Mouse (Mus musculus) limb, embryonic 13.5 days (tissue): ENCODE data around the gene Hist1h3e. TPM values are rescaled to one million over a fixed set of nuclear protein-coding genes. Genes with fewer than 3 reads are reported as not detected.
"Not testable (repeated sequence)": the region's sequence is repeated elsewhere in the genome, so short reads cannot be mapped to it uniquely, and the experiment has no call there.

Experiments used
- ATAC-seq: fragments of 200-750 bp; cut with Nextera tagmentation; 2 replicates; pipeline ENCODE4 v1.8.0; 2017; ENCODE audit warnings: low read depth, moderate number of reproducible peaks, moderate TSS enrichment; ENCODE audit not compliant: low FRiP score
- H3K27ac ChIP-seq: fragments of 300-500 bp; sonication (generic); 2 replicates; pipeline ENCODE4 v1.5.1; 2015; ENCODE audit warnings: inconsistent platforms, mild to moderate bottlenecking, moderate library complexity
- H3K27me3 ChIP-seq: fragments of 300-500 bp; sonication (generic); 2 replicates; pipeline ENCODE4 v1.6.1; 2015; ENCODE audit warnings: mild to moderate bottlenecking, inconsistent platforms
- H3K36me3 ChIP-seq: fragments of 300-500 bp; sonication (generic); 2 replicates; pipeline ENCODE4 v1.6.1; 2015; ENCODE audit warnings: inconsistent platforms, mild to moderate bottlenecking, moderate library complexity
- H3K4me1 ChIP-seq: fragments of 300-500 bp; sonication (generic); 2 replicates; pipeline ENCODE4 v1.6.1; 2015; ENCODE audit warnings: inconsistent platforms
- H3K4me2 ChIP-seq: fragments of 300-500 bp; sonication (generic); replicated peaks from 2 replicates; pipeline ENCODE4 v1.6.1; 2015; ENCODE audit warnings: inconsistent platforms, mild to moderate bottlenecking, moderate library complexity
- H3K4me3 ChIP-seq: fragments of 300-500 bp; sonication (generic); 2 replicates; pipeline ENCODE4 v1.5.1; 2015; ENCODE audit warnings: moderate library complexity, mild to moderate bottlenecking, inconsistent platforms
- H3K9ac ChIP-seq: fragments of 300-500 bp; sonication (generic); 2 replicates; pipeline ENCODE4 v1.6.1; 2015; ENCODE audit warnings: mild to moderate bottlenecking, inconsistent platforms
- H3K9me3 ChIP-seq: fragments of 300-500 bp; sonication (generic); 2 replicates; pipeline ENCODE4 v1.6.1; 2016; ENCODE audit warnings: inconsistent platforms
- WGBS: fragments of 180-500 bp; shearing (Covaris S2); methylation state at CpG from one replicate; pipeline ENCODE4 v1.1.7; 2015; 5-methylcytosine and 5-hydroxymethylcytosine counted together
- polyA plus RNA-seq: library from polyadenylated mRNA; unstranded; fragments of >200 nt; fragmentation: Nextera tagmentation; extraction: Ambion mirVana; gene quantifications from 2 replicates; pipeline ENCODE4 v1.2.1, GENCODE M21; 2015

Gene Hist1h3e
- polyA plus RNA-seq, 1 experiment from 2014 or later, result 8.2 TPM

DNA sequence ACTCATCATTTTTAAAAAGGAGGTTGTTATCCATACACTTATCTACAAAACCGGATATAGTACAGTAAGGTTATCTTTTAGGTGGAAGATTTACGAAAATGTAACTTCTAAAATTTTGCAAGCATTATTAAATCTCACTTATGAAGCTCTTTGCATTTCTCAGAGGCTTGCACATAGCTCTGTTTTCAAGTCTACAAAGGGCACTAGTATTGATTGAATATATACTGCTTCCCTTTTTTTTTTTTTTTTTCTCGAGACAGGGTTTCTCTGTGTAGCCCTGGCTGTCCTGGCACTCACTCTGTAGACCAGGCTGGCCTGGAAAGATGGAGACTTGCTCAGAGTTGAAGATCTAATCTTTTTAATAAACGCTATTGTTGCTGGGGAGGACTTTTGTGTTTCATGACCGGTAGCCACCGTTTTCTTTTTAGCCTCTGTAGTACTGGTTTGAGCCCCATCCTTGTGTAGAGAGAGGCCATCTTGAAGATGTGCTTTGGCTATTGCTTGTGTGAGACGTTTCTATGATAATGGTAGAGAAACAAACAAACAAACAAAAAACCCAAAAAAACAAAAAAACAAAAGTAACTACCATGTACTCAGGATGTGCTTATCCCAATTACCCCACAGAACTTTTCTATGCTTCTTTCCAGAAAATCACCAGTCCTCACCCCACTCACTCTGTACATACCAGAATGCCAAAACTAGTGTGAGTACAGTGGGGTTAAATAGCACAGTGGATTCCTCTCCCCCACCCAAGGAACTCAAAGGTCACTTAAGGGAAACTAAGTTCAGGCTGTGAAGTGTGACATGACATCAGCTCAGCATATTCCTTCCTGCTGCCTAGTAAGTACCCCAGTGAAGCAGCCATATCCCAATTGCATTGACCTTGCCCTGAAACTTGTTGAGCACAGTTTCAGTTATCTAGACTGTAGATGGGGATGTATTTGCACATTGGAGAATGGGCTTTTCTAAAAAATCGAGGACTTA is 9.9 kb downstream of the Hist1h3e start:
- no peak for ATAC-seq
- H3K4me1 ChIP-seq, result peaks cover 19% of the 10 kb centered on the region
- WGBS, result 60% methylated on average over 8 of the region's 8 CpGs
- no peaks in the 10 kb centered on the region for H3K9me3 ChIP-seq
- H3K27me3 ChIP-seq, result no peaks in the 10 kb centered on the region
- peak overlapping the region; percentile 68 for H3K4me2 ChIP-seq
- peak overlapping the region; percentile 94 for H3K27ac ChIP-seq
- 0 out of 2 replicates have a peak overlapping the region, but pooled peaks have one; percentile 31 for H3K9ac ChIP-seq
- H3K36me3 ChIP-seq, result no peaks in the 10 kb centered on the region
- H3K4me3 ChIP-seq, result peak overlapping the region; percentile 49

DNA sequence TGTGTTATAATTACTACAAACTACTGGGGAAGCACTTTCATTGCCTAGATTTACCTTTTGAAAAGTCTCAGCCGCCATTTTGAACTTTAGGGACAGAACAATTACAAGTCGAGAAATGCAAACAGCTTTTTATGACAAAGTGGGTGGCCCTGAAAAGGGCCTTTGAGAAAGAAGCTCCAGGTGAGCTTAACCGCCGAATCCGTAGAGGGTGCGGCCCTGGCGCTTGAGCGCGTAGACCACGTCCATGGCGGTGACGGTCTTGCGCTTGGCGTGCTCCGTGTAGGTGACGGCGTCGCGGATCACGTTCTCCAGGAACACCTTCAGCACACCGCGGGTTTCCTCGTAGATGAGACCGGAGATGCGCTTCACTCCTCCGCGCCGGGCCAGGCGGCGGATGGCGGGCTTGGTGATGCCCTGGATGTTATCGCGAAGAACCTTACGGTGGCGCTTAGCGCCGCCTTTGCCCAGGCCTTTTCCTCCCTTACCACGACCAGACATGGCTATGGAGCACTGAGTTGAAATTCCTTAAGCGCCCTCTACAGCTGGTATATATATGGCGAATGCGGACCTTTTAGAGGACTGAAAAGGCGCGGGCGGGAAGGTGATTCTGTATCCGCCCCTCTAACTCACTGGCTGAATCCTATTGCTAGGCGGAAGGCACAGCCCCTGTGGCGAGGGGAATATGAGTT is 10.9 kb downstream of the Hist1h3e start, which contains the start of gene Hist1h4f:
Hist1h4f (minus strand) TSS at position 503 of the 689 bp plus-strand sequence.
- H3K9ac ChIP-seq, result peak within 1 kb of the TSS; percentile 71
- under 1% methylated on average over 47 of the region's 47 CpGs for WGBS
- H3K27ac ChIP-seq, result peak within 1 kb of the TSS; percentile 94
- H3K4me2 ChIP-seq, result peak within 1 kb of the TSS; percentile 68
- peak within 1 kb of the TSS; percentile 49 for H3K4me3 ChIP-seq
- ATAC-seq, result peak; percentile 82
- H3K36me3 ChIP-seq, H3K27me3 ChIP-seq, H3K9me3 ChIP-seq: not testable (repeated sequence)
- H3K4me1 ChIP-seq, result peaks cover 15% of the 10 kb centered on the region

- no peak for ATAC-seq
- Histone ChIP-seq H3K36me3 (no peaks in the 10 kb centered on the region), H3K27me3 (no peaks in the 10 kb centered on the region), H3K27ac (peak overlapping the region; percentile 94), H3K4me3 (peak overlapping the region; percentile 49), H3K9ac (peak overlapping the region; percentile 71), H3K4me1 (peaks cover 17% of the 10 kb centered on the region), H3K9me3 (no peaks in the 10 kb centered on the region), H3K4me2 (peak overlapping the region; percentile 68)
- WGBS, result 2% methylated on average over 3 of the region's 3 CpGs
Measured at GRCm38 (mm10) chr13:23550761-23551145, 11.4 kb downstream of the Hist1h3e start.

DNA sequence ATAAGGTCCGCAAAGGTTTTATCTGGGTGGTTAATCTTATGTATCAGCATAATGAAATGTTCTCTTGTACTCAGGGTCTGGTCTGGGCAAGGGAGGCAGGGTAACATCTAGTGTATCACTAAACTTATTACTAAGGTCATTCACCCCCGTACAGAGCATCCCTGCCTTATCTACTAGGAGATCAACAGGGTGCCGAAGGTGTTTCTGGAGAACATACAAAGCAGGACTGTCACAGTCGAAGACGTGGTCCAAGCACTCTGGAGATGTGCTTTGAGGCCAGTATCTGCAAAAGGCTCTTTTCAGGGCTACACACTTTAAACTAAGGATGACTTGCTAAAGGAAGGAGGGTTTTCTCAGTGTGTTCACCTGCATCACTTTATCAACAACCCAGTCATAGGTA is 15.5 kb downstream of the Hist1h3e start:
- WGBS, result 81% methylated on average over 5 of the region's 5 CpGs
- H3K9me3 ChIP-seq, result no peaks in the 10 kb centered on the region
- no peak for ATAC-seq
- no peak overlapping the region for H3K4me3 ChIP-seq
- H3K27ac ChIP-seq, result no peak overlapping the region
- no peak overlapping the region for H3K4me2 ChIP-seq
- no peak overlapping the region for H3K9ac ChIP-seq
- no peaks in the 10 kb centered on the region for H3K36me3 ChIP-seq
- no peaks in the 10 kb centered on the region for H3K27me3 ChIP-seq
- peaks cover 13% of the 10 kb centered on the region for H3K4me1 ChIP-seq

DNA sequence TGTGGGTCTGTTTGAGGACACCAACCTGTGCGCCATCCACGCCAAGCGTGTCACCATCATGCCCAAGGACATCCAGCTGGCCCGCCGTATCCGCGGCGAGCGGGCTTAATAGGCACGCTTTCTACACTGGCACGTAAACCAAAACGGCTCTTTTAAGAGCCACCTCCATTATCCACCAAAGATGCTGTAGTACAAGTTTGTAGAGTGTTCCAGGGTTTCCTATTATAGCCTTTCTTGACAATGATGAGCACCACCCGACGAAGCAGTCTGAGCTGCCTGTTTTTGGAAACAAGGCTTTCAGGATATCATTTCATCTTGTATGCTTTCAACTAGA is 17.4 kb downstream of the Hist1h3e start:
- H3K4me1 ChIP-seq, ATAC-seq, H3K36me3 ChIP-seq, H3K27me3 ChIP-seq, H3K9me3 ChIP-seq: not testable (repeated sequence)
- Histone ChIP-seq H3K4me2 (peak overlapping the region; percentile 73), H3K9ac (peak overlapping the region; percentile 65), H3K27ac (peak overlapping the region; percentile 90; the same call in 1 of the 2 replicates), H3K4me3 (peak overlapping the region; percentile 52)
- 0% methylated on average over 12 of the region's 14 CpGs for WGBS

- peak within 1 kb of the TSS; percentile 52 for H3K4me3 ChIP-seq
- peak within 1 kb of the TSS; percentile 73 for H3K4me2 ChIP-seq
- under 1% methylated on average over 29 of the region's 45 CpGs for WGBS
- H3K36me3 ChIP-seq, result no peaks in the 10 kb centered on the region
- H3K9ac ChIP-seq, result peak within 1 kb of the TSS; percentile 69
- no peaks in the 10 kb centered on the region for H3K9me3 ChIP-seq
- H3K4me1 ChIP-seq, result peaks cover 7% of the 10 kb centered on the region
- peak; percentile 93 for ATAC-seq
- H3K27me3 ChIP-seq, result no peaks in the 10 kb centered on the region
- peak within 1 kb of the TSS; percentile 95 for H3K27ac ChIP-seq
Measured at GRCm38 (mm10) chr13:23543965-23544786, 18.0 kb downstream of the Hist1h3e start, which contains the start of gene Hist1h3f. TSS of gene Hist1h3f (plus strand) at chr13:23544052.

- Histone ChIP-seq H3K4me1 (peaks cover 11% of the 10 kb centered on the region), H3K27ac (peak within 1 kb of the TSS; percentile 95), H3K4me3 (peak within 1 kb of the TSS; percentile 52), H3K9ac (peak within 1 kb of the TSS; percentile 67), H3K4me2 (peak within 1 kb of the TSS; percentile 73)
- not testable (repeated sequence) for H3K36me3 ChIP-seq, H3K9me3 ChIP-seq, H3K27me3 ChIP-seq
- whole genome bisulfite sequencing, result under 1% methylated on average over 37 of the region's 42 CpGs
- peak; percentile 97 for ATAC-seq
Measured at GRCm38 (mm10) chr13:23542999-23543607, 19.1 kb downstream of the Hist1h3e start, which contains the start of gene Hist1h2bh. TSS of gene Hist1h2bh (minus strand) at chr13:23543392.

DNA sequence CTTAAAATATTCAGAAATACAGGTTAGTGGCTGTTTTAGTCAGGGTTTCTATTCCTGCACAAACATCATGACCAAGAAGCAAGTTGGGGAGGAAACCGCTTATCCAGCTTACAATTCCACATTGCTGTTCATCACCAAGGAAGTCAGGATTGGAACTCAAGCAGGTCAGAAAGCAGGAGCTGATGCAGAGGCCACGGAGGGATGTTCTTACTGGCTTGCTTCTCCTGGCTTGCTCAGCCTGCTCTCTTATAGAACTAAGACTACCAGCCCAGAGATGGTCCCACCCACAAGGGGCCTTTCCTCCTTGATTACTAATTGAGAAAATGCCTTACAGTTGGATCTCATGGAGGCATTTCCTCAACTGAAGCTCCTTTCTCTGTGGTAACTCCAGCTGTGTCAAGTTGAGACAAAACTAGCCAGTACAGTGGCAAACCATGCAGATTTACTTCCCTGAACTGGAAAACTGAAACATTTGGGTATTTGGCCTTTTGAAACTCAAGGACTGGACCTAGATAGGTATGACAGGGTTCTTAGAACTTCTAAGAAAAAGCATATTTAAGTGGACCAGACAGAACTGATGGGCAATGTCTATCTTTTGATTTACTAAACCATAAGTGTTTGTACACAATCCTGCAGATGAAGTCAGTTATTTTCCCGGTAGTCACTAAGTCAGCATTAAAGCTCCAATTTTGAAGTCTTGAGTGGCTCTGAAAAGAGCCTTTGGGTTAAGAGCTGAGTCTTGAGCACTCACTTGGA is 19.8 kb downstream of the Hist1h3e start:
- H3K9me3 ChIP-seq, ATAC-seq, H3K36me3 ChIP-seq, H3K27me3 ChIP-seq: not testable (repeated sequence)
- peak overlapping the region; percentile 73 for H3K4me2 ChIP-seq
- H3K4me3 ChIP-seq, result peak overlapping the region; percentile 50
- H3K9ac ChIP-seq, result peak overlapping the region; percentile 67
- WGBS, result 7% methylated on average over 3 of the region's 3 CpGs
- H3K4me1 ChIP-seq, result peaks cover 17% of the 10 kb centered on the region
- peak overlapping the region; percentile 86 for H3K27ac ChIP-seq

DNA sequence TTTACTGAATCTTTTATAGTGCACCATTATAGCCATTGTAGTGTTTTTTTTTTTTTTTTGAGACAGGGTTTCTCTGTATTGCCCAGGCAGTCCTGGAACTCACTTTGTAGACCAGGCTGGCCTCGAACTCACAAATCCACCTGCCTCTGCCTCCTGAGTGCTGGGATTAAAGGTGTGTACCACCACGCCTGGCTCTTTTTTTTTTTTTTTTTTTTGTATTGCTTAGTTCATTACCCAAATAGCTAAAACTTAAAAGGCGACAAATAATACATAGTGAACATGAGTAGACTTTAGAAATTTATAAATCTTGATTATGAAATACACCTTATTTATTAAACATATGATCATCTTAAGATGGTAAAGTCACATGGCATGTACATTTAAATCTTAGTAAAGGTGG is 20.7 kb downstream of the Hist1h3e start:
- H3K4me2 ChIP-seq, result no peak overlapping the region
- no peak overlapping the region for H3K27ac ChIP-seq
- ATAC-seq, result no peak
- H3K36me3 ChIP-seq, result no peaks in the 10 kb centered on the region
- H3K4me3 ChIP-seq, result no peak overlapping the region
- peaks cover 25% of the 10 kb centered on the region for H3K4me1 ChIP-seq
- no peaks in the 10 kb centered on the region for H3K27me3 ChIP-seq
- WGBS, result 80% methylated on average over 3 of the region's 3 CpGs
- no peaks in the 10 kb centered on the region for H3K9me3 ChIP-seq
- no peak overlapping the region for H3K9ac ChIP-seq

- peaks cover 27% of the 10 kb centered on the region for H3K4me1 ChIP-seq
- not testable (repeated sequence) for H3K4me3 ChIP-seq, ATAC-seq, H3K4me2 ChIP-seq, H3K36me3 ChIP-seq, H3K27me3 ChIP-seq, H3K9me3 ChIP-seq, H3K27ac ChIP-seq, H3K9ac ChIP-seq
- 44% methylated on average over 1 of the region's 1 CpGs for WGBS
Measured at GRCm38 (mm10) chr13:23539821-23540220, 22.3 kb downstream of the Hist1h3e start.

DNA sequence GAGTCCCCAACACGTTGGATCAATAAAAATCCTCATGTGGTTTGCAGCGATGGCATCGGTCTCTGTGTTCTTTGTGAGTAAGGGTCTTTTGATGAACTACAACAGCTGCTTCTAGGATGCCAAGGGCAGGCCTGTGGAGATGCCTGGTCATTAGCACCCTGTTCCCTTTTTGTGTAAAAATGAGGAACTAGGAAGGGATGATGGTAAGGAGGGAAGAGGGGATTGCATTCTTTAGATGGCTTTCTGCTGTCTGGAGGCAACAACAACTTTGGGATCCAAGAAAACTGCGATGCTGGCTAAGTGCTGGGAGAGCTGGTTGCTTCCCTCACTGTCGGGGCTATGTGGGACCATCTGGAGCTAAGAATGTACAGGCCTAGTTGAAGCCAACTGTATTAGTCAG is 23.9 kb downstream of the Hist1h3e start:
- Histone ChIP-seq H3K27me3 (no peaks in the 10 kb centered on the region), H3K4me3 (no peak overlapping the region), H3K9me3 (no peaks in the 10 kb centered on the region), H3K36me3 (no peaks in the 10 kb centered on the region), H3K4me1 (peaks cover 34% of the 10 kb centered on the region), H3K9ac (peak overlapping the region; percentile 31; the same call in 1 of the 2 replicates), H3K4me2 (peak overlapping the region; percentile 65), H3K27ac (peak overlapping the region; percentile 33; the same call in 1 of the 2 replicates)
- ATAC-seq, result no peak
- 48% methylated on average over 5 of the region's 5 CpGs for WGBS
